Mouse (Mus musculus) brown adipose tissue, adult 24 weeks (tissue): ENCODE measurements at regions not wholly inside any gene's neighbourhood (a gene's known extent, or its start where the extent isn't known, plus 50 kb on each side); places are given as distances from the start of the nearest gene placed in this dataset.

ENCODE experiments used
- H3K27ac ChIP-seq: fragments of 200-500 bp; replicated peaks from 2 replicates; pipeline ENCODE4 v1.5.1; 2012; ENCODE audit warnings: low read depth, mild to moderate bottlenecking, low read length
- H3K4me1 ChIP-seq: fragments of 200-500 bp; 2 replicates; pipeline ENCODE4 v1.6.1; 2012; ENCODE audit warnings: low read length, mixed read lengths; ENCODE audit not compliant: control insufficient read depth, insufficient read depth, insufficient read length
- H3K4me3 ChIP-seq: fragments of 200-500 bp; 2 replicates; pipeline ENCODE4 v1.5.1; 2012; ENCODE audit warnings: low read depth, mild to moderate bottlenecking, low read length, moderate library complexity; ENCODE audit not compliant: insufficient read depth

- no peak overlapping the region for H3K4me3 ChIP-seq
- no peaks in the 10 kb centered on the region for H3K4me1 ChIP-seq
- H3K27ac ChIP-seq, result no peak overlapping the region
Observed at GRCm38 (mm10) chr3:117995401-117995800, 126.7 kb upstream of the Snx7 start.

- Histone ChIP-seq H3K4me3 (no peak overlapping the region), H3K27ac (no peak overlapping the region), H3K4me1 (no peaks in the 10 kb centered on the region)
Observed at GRCm38 (mm10) chr3:117994110-117994509, 125.4 kb upstream of the Snx7 start.

DNA sequence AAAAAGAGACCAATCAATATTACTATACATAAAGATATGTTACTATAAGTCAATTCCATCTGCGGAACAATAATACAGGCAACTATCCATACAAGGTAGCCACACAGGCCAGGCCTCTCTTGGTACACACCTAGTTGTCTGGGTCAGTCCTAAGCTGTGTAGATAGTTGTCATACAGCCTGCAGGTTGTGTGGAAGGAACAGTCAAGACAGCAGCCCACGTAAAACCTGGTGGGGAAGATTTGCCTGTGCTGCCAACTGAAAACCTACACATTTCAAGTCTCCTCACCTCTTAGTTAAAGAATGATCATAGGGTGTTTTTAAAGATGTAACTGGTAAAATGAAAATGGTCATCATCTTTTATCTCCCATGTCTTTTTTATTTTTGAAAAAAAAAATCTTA, 121.8 kb upstream of the Snx7 start:
- Histone ChIP-seq H3K27ac (no peak overlapping the region), H3K4me1 (no peaks in the 10 kb centered on the region), H3K4me3 (no peak overlapping the region)

- Histone ChIP-seq H3K27ac (no peak overlapping the region), H3K4me3 (no peak overlapping the region), H3K4me1 (no peaks in the 10 kb centered on the region)
Observed at GRCm38 (mm10) chr3:117988443-117988842, 119.7 kb upstream of the Snx7 start.

GRCm38 (mm10) chr3:117975638-117976037, 106.9 kb upstream of the Snx7 start:
- Histone ChIP-seq H3K4me3 (no peak overlapping the region), H3K27ac (no peak overlapping the region), H3K4me1 (no peaks in the 10 kb centered on the region)

DNA sequence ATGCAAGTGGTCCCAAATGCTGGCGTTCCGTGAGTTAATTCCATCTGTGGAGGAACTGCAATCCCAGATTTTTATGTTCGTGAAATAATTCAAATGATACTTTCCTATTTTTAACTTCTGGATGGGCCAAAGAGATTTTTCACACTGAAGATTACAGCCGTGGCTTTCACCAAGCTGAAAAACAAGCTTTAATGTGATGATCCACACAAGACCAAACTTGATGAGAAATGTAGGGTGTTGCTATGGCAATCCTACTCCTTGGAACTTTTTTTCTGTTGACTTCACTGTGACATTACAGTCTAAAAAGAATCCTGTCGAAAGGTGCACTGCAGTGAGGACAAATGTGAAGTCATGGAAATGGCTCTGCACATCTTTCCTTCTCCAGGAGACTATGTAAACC, 100.1 kb upstream of the Snx7 start:
- H3K4me3 ChIP-seq, result no peak overlapping the region
- no peak overlapping the region for H3K27ac ChIP-seq
- no peaks in the 10 kb centered on the region for H3K4me1 ChIP-seq

GRCm38 (mm10) chr3:117938426-117938825, 69.7 kb upstream of the Snx7 start:
- no peak overlapping the region for H3K4me3 ChIP-seq
- no peak overlapping the region for H3K27ac ChIP-seq
- H3K4me1 ChIP-seq, result no peaks in the 10 kb centered on the region

- no peak overlapping the region for H3K27ac ChIP-seq
- no peak overlapping the region for H3K4me3 ChIP-seq
- no peaks in the 10 kb centered on the region for H3K4me1 ChIP-seq
Observed at GRCm38 (mm10) chr3:117927527-117927926, 58.8 kb upstream of the Snx7 start.
